Mouse (Mus musculus): Measurements from ENCODE around the gene Acbd5. TPM values are rescaled to one million over a fixed set of nuclear protein-coding genes. Genes with fewer than 3 reads are reported as not detected.

Acbd5 gene
- total RNA-seq, 2 experiments from 2014 or later, result 85.6 to 86.4 TPM

- H3K27ac ChIP-seq, result no peak overlapping the region
- intact Hi-C loops (cut with DNase I), result no loop called here
- H3K4me3 ChIP-seq, result no peak overlapping the region
- no peak for TF ChIP-seq CTCF (IDR thresholded peaks at IDR 0.05)
- no peak for DNase-seq (ENCODE audit: extremely low spot score in 1 of 2, low spot score in 2 of 2)
These were observed 2.5 kb downstream of the Acbd5 start for GRCm38 (mm10) chr2:23070491-23070890.

GRCm38 (mm10) chr2:23071406-23071805, 3.4 kb downstream of the Acbd5 start:
- Histone ChIP-seq H3K27ac (no peak overlapping the region), H3K4me3 (no peak overlapping the region)
- intact Hi-C loops (cut with DNase I), result no loop called here
- DNase-seq (ENCODE audit: extremely low spot score in 1 of 2, low spot score in 2 of 2), result no peak
- no peak for TF ChIP-seq CTCF (IDR thresholded peaks at IDR 0.05)

GRCm38 (mm10) chr2:23075846-23076245, 7.9 kb downstream of the Acbd5 start:
- H3K4me3 ChIP-seq, result no peak overlapping the region
- TF ChIP-seq CTCF (IDR thresholded peaks at IDR 0.05), result no peak
- DNase-seq (ENCODE audit: extremely low spot score in 1 of 2, low spot score in 2 of 2), result no peak
- intact Hi-C loops (cut with DNase I), result no loop called here
- no peak overlapping the region for H3K27ac ChIP-seq

- intact Hi-C loops (cut with DNase I), result no loop called here
- Histone ChIP-seq H3K27ac (no peak overlapping the region), H3K4me3 (no peak overlapping the region)
- DNase-seq (ENCODE audit: extremely low spot score in 1 of 2, low spot score in 2 of 2), result no peak
- no peak; the same call in 1 of the 2 replicates for TF ChIP-seq CTCF (IDR thresholded peaks at IDR 0.05)
These were observed 8.8 kb downstream of the Acbd5 start for GRCm38 (mm10) chr2:23076783-23077182.

GRCm38 (mm10) chr2:23077693-23078092, 9.7 kb downstream of the Acbd5 start:
- intact Hi-C loops (cut with DNase I), result no loop called here
- H3K4me3 ChIP-seq, result no peak overlapping the region
- TF ChIP-seq CTCF (IDR thresholded peaks at IDR 0.05), result no peak
- DNase-seq (ENCODE audit: extremely low spot score in 1 of 2, low spot score in 2 of 2), result no peak
- no peak overlapping the region for H3K27ac ChIP-seq

GRCm38 (mm10) chr2:23078588-23078987, 10.6 kb downstream of the Acbd5 start:
- no peak for DNase-seq (ENCODE audit: extremely low spot score in 1 of 2, low spot score in 2 of 2)
- Histone ChIP-seq H3K4me3 (no peak overlapping the region), H3K27ac (no peak overlapping the region)
- TF ChIP-seq CTCF (IDR thresholded peaks at IDR 0.05), result no peak
- intact Hi-C loops (cut with DNase I), result no loop called here

GRCm38 (mm10) chr2:23084540-23084939, 16.6 kb downstream of the Acbd5 start:
- TF ChIP-seq CTCF (IDR thresholded peaks at IDR 0.05), result no peak
- no peak overlapping the region for H3K27ac ChIP-seq
- intact Hi-C loops (cut with DNase I), result loop anchor here (5.0 kb wide), 1 partner anchor 42 kb away; the partner anchor contains the start of gene Abi1
- no peak for DNase-seq (ENCODE audit: extremely low spot score in 1 of 2, low spot score in 2 of 2)
- no peak overlapping the region for H3K4me3 ChIP-seq

- TF ChIP-seq CTCF (IDR thresholded peaks at IDR 0.05), result peak; percentile 62
- DNase-seq (ENCODE audit: extremely low spot score in 1 of 2, low spot score in 2 of 2), result no peak
- H3K4me3 ChIP-seq, result no peak overlapping the region
- intact Hi-C loops (cut with DNase I), result no loop called here
- no peak overlapping the region for H3K27ac ChIP-seq
These were observed 24.2 kb downstream of the Acbd5 start for GRCm38 (mm10) chr2:23092216-23092615.

GRCm38 (mm10) chr2:23097028-23097427, 29.1 kb downstream of the Acbd5 start:
- intact Hi-C loops (cut with DNase I), result no loop called here
- H3K27ac ChIP-seq, result no peak overlapping the region
- no peak overlapping the region for H3K4me3 ChIP-seq
- TF ChIP-seq CTCF (IDR thresholded peaks at IDR 0.05), result no peak
- DNase-seq (ENCODE audit: extremely low spot score in 1 of 2, low spot score in 2 of 2), result no peak

DNA sequence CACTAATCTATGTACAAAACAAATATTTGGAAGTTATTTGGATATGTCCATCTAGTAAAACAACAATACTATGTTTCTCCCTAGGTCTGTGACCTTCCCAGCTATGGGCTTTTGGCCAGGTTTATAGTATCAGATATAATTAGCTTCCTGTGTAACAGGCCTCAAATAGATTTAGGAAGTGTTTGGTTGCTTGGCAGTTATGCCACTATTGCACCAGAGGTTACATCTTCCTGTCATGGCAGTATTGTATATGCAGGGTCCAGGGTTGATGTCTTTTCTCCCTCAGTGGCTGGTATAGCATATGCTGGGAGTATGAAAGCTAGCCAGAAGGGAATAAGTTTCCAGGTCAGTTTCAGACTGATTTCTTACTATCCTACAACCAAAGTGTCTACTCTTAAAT, 34.3 kb downstream of the Acbd5 start:
- DNase-seq (ENCODE audit: extremely low spot score in 1 of 2, low spot score in 2 of 2), result no peak
- no peak for TF ChIP-seq CTCF (IDR thresholded peaks at IDR 0.05)
- H3K4me3 ChIP-seq, result no peak overlapping the region
- no peak overlapping the region for H3K27ac ChIP-seq
- intact Hi-C loops (cut with DNase I), result no loop called here

- intact Hi-C loops (cut with DNase I), result no loop called here
- H3K27ac ChIP-seq, result no peak overlapping the region
- no peak for DNase-seq (ENCODE audit: extremely low spot score in 1 of 2, low spot score in 2 of 2)
- H3K4me3 ChIP-seq, result no peak overlapping the region
- no peak for TF ChIP-seq CTCF (IDR thresholded peaks at IDR 0.05)
These were observed 51.6 kb downstream of the Acbd5 start for GRCm38 (mm10) chr2:23119573-23119972.

GRCm38 (mm10) chr2:23155199-23155621, 87.2 kb downstream of the Acbd5 start:
- H3K27ac ChIP-seq, result no peak overlapping the region
- intact Hi-C loops (cut with DNase I), result loop anchor here (2.0 to 5.0 kb wide), 2 partner anchors 86 to 113 kb away; partner anchors contain the start of genes Abi1 and Acbd5
- DNase-seq (ENCODE audit: extremely low spot score in 1 of 2, low spot score in 2 of 2), result no peak

More at GRCm38 (mm10) chr2:23155199-23155621, 87.2 kb downstream of the Acbd5 start:
- H3K4me3 ChIP-seq, result peak overlapping the region; percentile 89
- no peak for TF ChIP-seq CTCF (IDR thresholded peaks at IDR 0.05)

Measured in left cerebral cortex, adult 2 months (tissue).